Mouse (Mus musculus) liver, adult 2 months (tissue): ENCODE results near the gene Dync1li1.

Source experiments
- CTCF ChIP-seq: fragments of 200-500 bp; IDR thresholded peaks from 2 replicates; pipeline ENCODE4 v1.5.1; 2011; ENCODE audit warnings: low read depth, low read length, control low read depth
- POLR2A ChIP-seq: fragments of 200-500 bp; IDR thresholded peaks from 2 replicates; pipeline ENCODE4 v1.6.1; 2011; ENCODE audit warnings: low read length, control low read depth; ENCODE audit not compliant: insufficient read depth; ENCODE audit errors: extremely low read depth

GRCm38 (mm10) chr9:114688953-114689407, 390 bp downstream of the Dync1li1 start:
- TF ChIP-seq POLR2A (no peak), CTCF (no peak)
